Mouse (Mus musculus) stomach, embryonic 16.5 days (tissue): ENCODE measurements around the gene B4galnt1. TPM values are rescaled to one million over a fixed set of nuclear protein-coding genes. Genes with fewer than 3 reads are reported as not detected.
A peak's percentile ranks its signal among the peaks of the same experiment; 100 is the strongest.
"Not testable (repeated sequence)": the region's sequence is repeated elsewhere in the genome, so short reads cannot be mapped to it uniquely, and the experiment has no call there.

Source experiments
- ATAC-seq: fragments of 200-750 bp; cut with Nextera tagmentation; 2 replicates; pipeline ENCODE4 v1.8.0; 2017; ENCODE audit warnings: moderate number of reproducible peaks, moderate TSS enrichment; ENCODE audit not compliant: insufficient read depth, low FRiP score
- H3K27ac ChIP-seq: fragments of 300-500 bp; sonication (generic); 2 replicates; pipeline ENCODE4 v1.5.1; 2014; ENCODE audit warnings: low read length
- H3K27me3 ChIP-seq: fragments of 300-500 bp; sonication (generic); 2 replicates; pipeline ENCODE4 v1.6.1; 2014; ENCODE audit warnings: low read length, control low read depth, mixed read lengths; ENCODE audit not compliant: control insufficient read depth, insufficient read depth
- H3K36me3 ChIP-seq: fragments of 300-500 bp; sonication (generic); 2 replicates; pipeline ENCODE4 v1.6.1; 2014; ENCODE audit warnings: low read length; ENCODE audit not compliant: control insufficient read depth, insufficient read depth
- H3K4me1 ChIP-seq: fragments of 300-500 bp; sonication (generic); 2 replicates; pipeline ENCODE4 v1.6.1; 2014; ENCODE audit warnings: low read length, control low read depth, mixed read lengths; ENCODE audit not compliant: control insufficient read depth, insufficient read depth
- H3K4me2 ChIP-seq: fragments of 300-500 bp; sonication (generic); 2 replicates; pipeline ENCODE4 v1.6.1; 2014; ENCODE audit warnings: low read depth, low read length, mixed read lengths
- H3K4me3 ChIP-seq: fragments of 300-500 bp; sonication (generic); replicated peaks from 2 replicates; pipeline ENCODE4 v1.5.1; 2014; ENCODE audit warnings: mild to moderate bottlenecking, low read length
- H3K9ac ChIP-seq: fragments of 300-500 bp; sonication (generic); 2 replicates; pipeline ENCODE4 v1.6.1; 2014; ENCODE audit warnings: low read length
- H3K9me3 ChIP-seq: fragments of 300-500 bp; sonication (generic); replicated peaks from 2 replicates; pipeline ENCODE4 v1.6.1; 2016; ENCODE audit warnings: low read length, control low read depth; ENCODE audit not compliant: control insufficient read depth
- WGBS: fragments of 180-500 bp; shearing (Covaris S2); extraction: QIAGEN DNeasy Blood & Tissue Kit; methylation state at CpG from one replicate; pipeline ENCODE4 v1.1.7; 2014; 5-methylcytosine and 5-hydroxymethylcytosine counted together
- polyA plus RNA-seq: library from polyadenylated mRNA; unstranded; fragments of >200 nt; fragmentation: Nextera tagmentation; extraction: Ambion mirVana; gene quantifications from 2 replicates; pipeline ENCODE4 v1.2.1, GENCODE M21; 2015

The B4galnt1 gene
- polyA plus RNA-seq, 1 experiment from 2014 or later, result 29.3 TPM

DNA sequence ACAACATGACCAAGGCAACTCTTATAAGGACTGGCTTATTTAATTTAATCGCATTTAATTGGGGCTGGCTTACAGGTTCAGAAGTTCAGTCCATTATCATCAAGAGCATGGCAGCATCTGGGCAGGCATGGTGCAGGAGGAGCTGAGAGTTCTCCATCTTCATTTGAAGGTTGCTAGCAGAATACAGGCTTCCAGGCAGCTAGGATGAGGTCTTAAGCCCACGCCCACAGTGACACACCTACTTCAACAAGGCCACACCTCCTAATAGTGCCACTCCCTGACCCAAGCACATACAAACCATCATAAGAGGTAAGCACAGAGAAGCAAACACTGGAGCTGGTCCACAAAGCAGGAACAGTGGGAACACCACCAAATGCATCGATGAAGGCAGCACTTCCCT lies 13.8 kb upstream of the B4galnt1 start:
- not testable (repeated sequence) for H3K4me1 ChIP-seq, H3K27ac ChIP-seq, ATAC-seq, H3K9ac ChIP-seq, H3K36me3 ChIP-seq, H3K9me3 ChIP-seq, H3K4me2 ChIP-seq, H3K4me3 ChIP-seq, H3K27me3 ChIP-seq
- 81% methylated on average over 3 of the region's 3 CpGs for WGBS

DNA sequence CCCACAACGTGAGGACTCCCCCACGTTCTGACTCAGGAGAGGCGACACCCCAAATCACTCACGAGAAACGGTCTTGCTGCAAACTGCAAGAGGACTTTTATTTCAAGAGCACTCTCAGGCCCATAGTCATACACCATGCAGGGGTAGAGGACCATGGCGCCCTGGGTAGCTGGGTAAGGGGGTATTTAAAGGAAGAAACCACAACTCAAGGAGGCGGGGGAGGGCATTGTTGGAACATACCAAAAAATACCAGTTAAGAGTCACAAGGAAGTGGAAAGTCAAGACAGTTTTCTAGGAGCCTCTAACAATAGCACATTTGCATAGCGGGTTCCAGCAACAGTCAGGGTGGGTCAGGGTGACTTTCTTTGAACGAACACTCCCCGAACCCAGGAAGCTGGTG lies 12.5 kb upstream of the B4galnt1 start:
- not testable (repeated sequence) for H3K36me3 ChIP-seq, H3K4me3 ChIP-seq, H3K27ac ChIP-seq, ATAC-seq, H3K4me1 ChIP-seq, H3K9me3 ChIP-seq, H3K9ac ChIP-seq, H3K4me2 ChIP-seq, H3K27me3 ChIP-seq
- 81% methylated on average over 10 of the region's 10 CpGs for WGBS

DNA sequence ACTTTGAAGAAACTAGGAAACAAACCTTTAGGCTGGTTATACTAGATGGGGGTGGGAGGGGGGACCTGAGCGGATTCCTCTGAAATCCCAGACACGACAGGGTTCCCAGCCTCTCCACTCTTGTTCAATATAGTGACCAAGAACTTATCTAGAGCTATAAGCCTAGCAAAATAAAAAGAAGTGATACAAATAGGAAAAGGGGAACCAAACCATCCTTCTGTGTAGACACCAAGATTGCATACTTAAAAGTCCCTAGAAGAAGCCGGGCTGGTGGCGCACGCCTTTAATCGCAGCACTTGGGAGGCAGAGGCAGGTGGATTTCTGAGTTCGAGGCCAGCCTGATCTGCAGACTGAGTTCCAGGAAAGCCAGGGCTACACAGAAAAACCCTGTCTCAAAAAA lies 11.7 kb upstream of the B4galnt1 start:
- Histone ChIP-seq H3K36me3 (no peaks in the 10 kb centered on the region), H3K27ac (no peak overlapping the region), H3K4me1 (no peaks in the 10 kb centered on the region), H3K4me3 (no peak overlapping the region), H3K9me3 (no peaks in the 10 kb centered on the region), H3K4me2 (no peak overlapping the region), H3K9ac (no peak overlapping the region), H3K27me3 (no peaks in the 10 kb centered on the region)
- ATAC-seq, result no peak
- 92% methylated on average over 7 of the region's 7 CpGs for WGBS

DNA sequence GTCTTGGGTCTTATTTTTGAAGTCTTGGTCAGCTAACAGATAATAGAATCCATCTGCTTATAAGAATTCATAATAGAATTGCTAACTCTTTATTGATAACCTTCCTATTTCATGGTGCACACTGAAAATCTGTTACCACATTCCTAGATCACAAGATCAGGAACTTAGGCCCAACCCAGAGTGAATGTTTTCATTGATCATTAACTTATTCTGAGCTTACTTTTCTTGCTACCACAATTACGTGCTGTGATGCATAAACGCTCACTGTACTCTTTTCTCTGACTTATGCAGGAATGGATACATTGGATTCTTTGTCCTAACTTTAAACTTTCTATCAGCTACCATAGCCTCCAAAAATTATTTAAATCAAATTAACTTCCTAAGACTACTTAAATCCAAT lies 10.8 kb upstream of the B4galnt1 start:
- H3K4me2 ChIP-seq, result no peak overlapping the region
- H3K27ac ChIP-seq, result no peak overlapping the region
- no peak for ATAC-seq
- no peaks in the 10 kb centered on the region for H3K9me3 ChIP-seq
- no peaks in the 10 kb centered on the region for H3K4me1 ChIP-seq
- H3K9ac ChIP-seq, result no peak overlapping the region
- 78% methylated on average over 2 of the region's 2 CpGs for WGBS
- H3K4me3 ChIP-seq, result no peak overlapping the region
- no peaks in the 10 kb centered on the region for H3K27me3 ChIP-seq
- H3K36me3 ChIP-seq, result no peaks in the 10 kb centered on the region

DNA sequence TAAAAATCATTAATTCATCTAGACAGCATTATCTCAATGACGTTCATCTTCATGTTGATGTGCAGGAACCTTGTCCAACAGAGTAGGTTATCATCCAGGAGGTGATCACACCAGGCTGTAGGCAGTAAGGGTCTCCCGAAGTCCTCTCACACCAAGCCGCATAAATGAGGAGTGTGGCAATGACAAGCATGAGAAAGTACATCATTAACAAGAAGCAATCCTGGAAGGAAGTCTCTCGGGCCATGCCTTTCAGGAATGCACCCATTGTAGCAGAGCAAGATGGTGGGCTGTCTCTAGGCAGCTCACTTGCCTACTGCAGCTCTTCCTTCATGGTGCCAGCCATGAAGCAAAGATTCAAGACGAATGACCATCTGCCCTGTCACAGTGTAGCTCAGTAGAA lies 10.4 kb upstream of the B4galnt1 start:
- H3K4me1 ChIP-seq, result no peaks in the 10 kb centered on the region
- no peak overlapping the region for H3K9ac ChIP-seq
- H3K9me3 ChIP-seq, result no peaks in the 10 kb centered on the region
- H3K4me3 ChIP-seq, result no peak overlapping the region
- 84% methylated on average over 5 of the region's 5 CpGs for WGBS
- no peaks in the 10 kb centered on the region for H3K36me3 ChIP-seq
- H3K4me2 ChIP-seq, result no peak overlapping the region
- peak overlapping the region; percentile 55; the same call in 1 of the 2 replicates for H3K27ac ChIP-seq
- ATAC-seq, result no peak
- H3K27me3 ChIP-seq, result no peaks in the 10 kb centered on the region

DNA sequence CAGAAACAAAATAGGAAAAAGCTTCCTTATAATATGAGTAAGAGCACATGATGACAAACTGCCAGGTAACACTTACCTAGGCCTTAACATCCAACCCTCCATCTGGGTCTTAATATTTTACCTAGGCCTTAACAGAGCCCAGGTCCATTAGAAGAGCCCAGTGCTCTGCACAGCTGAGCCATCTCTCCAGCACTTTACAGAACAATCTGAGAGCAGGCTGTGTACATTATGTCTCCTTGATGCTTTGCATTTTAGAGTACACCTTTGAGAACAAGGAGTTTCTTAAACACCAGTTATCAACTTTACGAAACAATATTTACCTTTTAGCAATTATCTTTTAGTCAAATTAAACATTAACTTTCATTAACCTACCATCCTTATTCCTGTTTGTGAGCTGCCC lies 8.9 kb upstream of the B4galnt1 start:
- H3K27ac ChIP-seq, result peak overlapping the region; percentile 75
- peak; percentile 71; the same call in 1 of the 2 replicates for ATAC-seq

DNA sequence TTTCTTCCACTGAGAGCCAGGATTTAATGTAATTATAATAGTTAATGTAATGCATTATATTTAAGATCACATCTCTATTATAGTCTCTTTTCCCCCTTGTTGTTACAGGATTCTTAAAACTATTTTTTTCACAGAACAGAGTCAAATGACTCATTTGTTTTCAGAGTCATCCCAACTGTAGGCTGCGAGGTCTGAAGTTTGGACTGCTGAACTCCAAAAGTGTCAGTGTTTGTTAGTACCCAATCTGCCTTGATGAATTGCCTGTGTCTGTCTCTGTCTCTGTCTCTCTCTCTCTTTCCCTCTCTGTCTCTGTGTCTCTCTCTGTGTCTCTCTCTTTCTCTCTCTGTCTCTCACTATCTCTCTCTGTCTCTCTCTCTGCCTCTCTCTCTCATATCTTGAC lies 8.5 kb upstream of the B4galnt1 start:
- no peak overlapping the region for H3K4me3 ChIP-seq
- H3K9ac ChIP-seq, result no peak overlapping the region
- peak overlapping the region; percentile 35 for H3K27ac ChIP-seq
- H3K36me3 ChIP-seq, result no peaks in the 10 kb centered on the region
- no peak overlapping the region for H3K4me2 ChIP-seq
- ATAC-seq, result no peak
- no peaks in the 10 kb centered on the region for H3K4me1 ChIP-seq
- no peaks in the 10 kb centered on the region for H3K9me3 ChIP-seq
- WGBS, result 58% methylated on average over 1 of the region's 1 CpGs
- H3K27me3 ChIP-seq, result no peaks in the 10 kb centered on the region

More for the DNA sequence above, 8.9 kb upstream of the B4galnt1 start:
- H3K4me2 ChIP-seq, result no peak overlapping the region
- H3K4me1 ChIP-seq, result no peaks in the 10 kb centered on the region
- H3K36me3 ChIP-seq, result no peaks in the 10 kb centered on the region
- H3K9me3 ChIP-seq, result no peaks in the 10 kb centered on the region
- H3K4me3 ChIP-seq, result no peak overlapping the region
- H3K9ac ChIP-seq, result no peak overlapping the region
- WGBS, result 54% methylated on average over 1 of the region's 1 CpGs
- H3K27me3 ChIP-seq, result no peaks in the 10 kb centered on the region

DNA sequence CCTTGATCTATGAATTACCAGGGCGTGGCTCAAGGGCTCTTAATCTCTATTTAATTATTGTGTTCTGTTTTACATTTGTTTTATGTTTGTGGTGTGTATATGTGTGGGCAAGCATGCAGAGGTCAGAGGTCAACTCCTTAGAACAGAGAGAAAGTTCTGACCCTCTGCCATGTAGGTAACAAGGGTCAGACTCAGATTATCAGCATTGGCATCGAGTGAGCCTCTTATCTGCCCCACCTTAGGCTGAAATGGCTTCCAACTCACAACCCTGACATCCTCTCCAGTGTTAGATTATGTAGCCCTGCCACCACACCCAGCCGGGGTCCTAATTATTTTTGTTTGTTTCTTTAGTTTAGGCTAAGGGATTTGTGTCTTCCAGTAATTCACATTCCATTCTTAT lies 6.6 kb upstream of the B4galnt1 start:
- Histone ChIP-seq H3K27me3 (no peaks in the 10 kb centered on the region), H3K9ac (no peak overlapping the region), H3K36me3 (no peaks in the 10 kb centered on the region), H3K4me1 (no peaks in the 10 kb centered on the region), H3K4me3 (no peak overlapping the region), H3K4me2 (no peak overlapping the region), H3K27ac (no peak overlapping the region), H3K9me3 (no peaks in the 10 kb centered on the region)
- ATAC-seq, result no peak
- 60% methylated on average over 3 of the region's 3 CpGs for WGBS

DNA sequence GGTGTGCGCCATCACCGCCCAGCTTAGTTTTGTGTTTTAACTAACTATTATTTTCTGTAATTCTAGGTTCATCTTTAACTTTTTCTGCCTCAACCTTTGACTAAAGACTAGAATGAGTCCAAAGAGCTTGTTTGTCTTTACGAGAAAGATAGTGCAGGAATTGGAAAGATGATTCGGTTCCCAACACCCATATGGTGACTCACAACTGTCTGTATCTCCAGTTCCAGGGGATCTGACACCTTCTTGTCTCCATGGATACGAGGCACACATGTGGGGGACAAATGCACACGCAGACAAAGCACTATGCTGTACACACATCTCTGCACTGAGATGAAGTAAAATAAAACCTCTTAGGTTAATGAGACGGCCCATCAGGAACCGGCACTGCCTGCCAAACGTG lies 4.9 kb upstream of the B4galnt1 start:
- H3K4me2 ChIP-seq, result no peak overlapping the region
- H3K4me1 ChIP-seq, result 0 out of 2 replicates have a peak, but pooled peaks cover 6% of the 10 kb centered on the region
- H3K9me3 ChIP-seq, result no peaks in the 10 kb centered on the region
- ATAC-seq, result no peak
- WGBS, result 78% methylated on average over 9 of the region's 9 CpGs
- H3K4me3 ChIP-seq, result no peak overlapping the region
- H3K27ac ChIP-seq, result no peak overlapping the region
- no peaks in the 10 kb centered on the region for H3K36me3 ChIP-seq
- no peaks in the 10 kb centered on the region for H3K27me3 ChIP-seq
- H3K9ac ChIP-seq, result no peak overlapping the region

DNA sequence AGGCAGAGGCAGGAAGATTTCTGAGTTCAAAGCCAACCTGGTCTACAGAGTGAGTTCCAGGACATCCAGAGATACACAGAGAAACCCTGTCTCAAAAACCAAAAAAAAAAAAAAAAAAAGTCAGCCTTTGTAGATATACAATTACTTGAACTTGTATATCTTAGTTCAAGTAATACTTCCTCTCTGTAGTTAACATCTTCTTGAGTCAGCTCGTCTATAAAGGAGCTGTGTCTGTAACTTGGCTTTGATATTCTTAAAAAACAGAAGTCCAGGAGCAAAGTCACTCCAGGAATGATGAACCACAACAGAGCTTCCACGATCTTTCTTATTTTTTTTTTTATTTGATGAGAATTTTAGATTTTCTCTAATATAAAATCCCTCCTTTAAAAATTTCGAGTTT lies 4.3 kb upstream of the B4galnt1 start:
- no peak overlapping the region for H3K9ac ChIP-seq
- WGBS, result 71% methylated on average over 3 of the region's 3 CpGs
- H3K4me1 ChIP-seq, result peaks cover 11% of the 10 kb centered on the region; the same call in 1 of the 2 replicates
- no peak overlapping the region for H3K4me2 ChIP-seq
- ATAC-seq, result no peak
- no peak overlapping the region for H3K27ac ChIP-seq
- H3K4me3 ChIP-seq, result no peak overlapping the region
- no peaks in the 10 kb centered on the region for H3K9me3 ChIP-seq
- H3K36me3 ChIP-seq, result no peaks in the 10 kb centered on the region
- no peaks in the 10 kb centered on the region; the same call in 1 of the 2 replicates for H3K27me3 ChIP-seq
